Mouse (Mus musculus): ENCODE results near the gene Hspa1b. TPM values are rescaled to one million over a fixed set of nuclear protein-coding genes. Genes with fewer than 3 reads are reported as not detected.
"Not testable (repeated sequence)": the region's sequence is repeated elsewhere in the genome, so short reads cannot be mapped to it uniquely, and the experiment has no call there.

Hspa1b gene
- 0.16 and 0.35 TPM in 2 replicates for polyA plus RNA-seq (2014; fragmentation: Nextera tagmentation; extraction: Ambion mirVana)

DNA sequence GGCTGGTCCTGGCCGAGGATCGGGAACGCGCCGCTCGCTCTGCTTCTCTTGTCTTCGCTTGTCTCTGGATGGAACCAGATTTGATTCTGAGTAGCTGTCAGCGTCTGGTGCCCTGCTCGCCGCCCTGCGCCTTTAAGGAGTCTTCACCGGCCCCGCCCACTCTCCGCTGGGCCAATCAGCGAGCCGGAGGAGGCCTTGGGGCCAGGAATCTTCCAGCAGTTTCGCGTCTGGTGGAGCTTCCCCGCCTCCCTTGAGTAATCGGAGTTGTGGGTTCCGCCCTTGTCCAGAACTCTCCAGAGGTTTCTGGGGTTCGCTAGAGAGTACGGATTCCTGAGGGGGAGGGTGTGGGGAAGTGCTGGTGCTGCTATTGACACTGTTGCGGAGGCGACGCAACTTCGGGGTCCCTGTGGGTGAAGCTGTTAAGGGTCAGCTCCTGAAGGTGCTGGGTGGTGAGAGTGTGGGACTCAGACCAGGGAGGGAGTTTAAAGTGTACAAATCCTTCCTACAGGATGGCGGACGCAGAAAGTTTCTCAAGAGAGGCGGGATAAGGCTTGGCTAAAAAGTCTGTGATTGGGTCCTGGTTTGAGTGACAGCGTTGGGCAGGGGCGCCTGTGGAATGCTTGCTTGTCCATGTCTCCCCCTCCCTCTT is at the start of gene Hspa1b:
Hspa1b (minus strand) TSS at position 109 of the 649 bp plus-strand sequence.
- H3K36me3 ChIP-seq (ENCODE audit: insufficient read depth); H3K4me1 ChIP-seq (ENCODE audit: insufficient read depth); H3K9me3 ChIP-seq (ENCODE audit: low read depth, low read length); H3K27me3 ChIP-seq (ENCODE audit: insufficient read depth, low read length): not testable (repeated sequence)
- WGBS = under 1% methylated on average over 25 of the region's 32 CpGs
- Histone ChIP-seq H3K4me2 (peak within 1 kb of the TSS; percentile 79), H3K27ac (ENCODE audit: low read depth) (peak within 1 kb of the TSS; percentile 96), H3K9ac (peak within 1 kb of the TSS; percentile 63), H3K4me3 (ENCODE audit: low read depth, low read length) (peak within 1 kb of the TSS; percentile 41)
- DNase-seq (peak; percentile 94), ATAC-seq (ENCODE audit: insufficient read depth) (peak; percentile 94)

DNA sequence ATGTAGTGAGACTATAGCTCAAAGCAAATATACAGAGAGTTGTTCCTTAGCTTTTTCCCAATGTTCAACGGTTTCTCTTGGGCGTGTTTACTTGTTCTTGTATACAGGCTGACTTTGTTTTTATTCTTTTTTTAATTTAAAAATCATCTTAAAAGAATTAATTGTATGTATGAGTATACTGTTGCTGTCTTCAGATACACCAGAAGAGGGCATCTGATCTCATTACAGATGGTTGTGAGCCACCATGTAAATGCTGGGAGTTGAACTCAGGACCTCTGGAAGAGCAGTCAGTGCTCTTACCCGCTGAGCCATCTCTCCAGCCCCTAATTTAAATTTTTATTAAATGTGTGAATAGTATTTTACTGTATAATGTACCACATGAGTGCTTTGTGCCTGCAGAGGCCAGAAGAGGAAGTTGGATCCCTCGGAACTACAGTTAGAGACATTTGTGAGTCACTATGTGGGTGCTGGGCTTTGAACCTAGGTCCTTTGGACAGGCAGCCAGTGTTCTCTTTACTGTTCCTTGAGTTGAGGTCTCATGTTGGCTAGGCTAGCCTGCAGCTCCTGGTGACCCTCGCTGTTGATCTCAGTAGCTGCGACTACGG is 48.5 kb upstream of the Hspa1b start:
- ATAC-seq (ENCODE audit: insufficient read depth) = no peak
- WGBS = 94% methylated on average over 7 of the region's 7 CpGs

DNA sequence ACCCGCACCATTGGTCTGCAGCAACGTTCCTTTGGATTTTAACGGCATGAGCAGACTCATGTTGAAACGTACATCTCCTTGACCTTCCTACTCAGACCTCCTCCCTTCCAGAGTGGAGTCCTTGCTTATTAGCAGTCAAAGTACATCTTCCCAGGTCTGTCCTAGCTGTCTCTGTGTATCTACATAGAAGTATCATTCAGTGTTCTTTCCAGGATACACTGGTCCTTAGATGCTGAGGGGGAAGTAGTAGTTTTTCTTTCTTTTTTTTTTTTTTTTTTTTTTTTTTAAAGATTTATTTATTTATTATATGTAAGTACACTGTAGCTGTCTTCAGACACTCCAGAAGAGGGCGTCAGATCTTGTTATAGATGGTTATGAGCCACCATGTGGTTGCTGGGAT is 46.9 kb upstream of the Hspa1b start:
- not testable (repeated sequence) for DNase-seq; H3K4me3 ChIP-seq (ENCODE audit: low read depth, low read length); H3K27me3 ChIP-seq (ENCODE audit: insufficient read depth, low read length); ATAC-seq (ENCODE audit: insufficient read depth); H3K9ac ChIP-seq; H3K4me2 ChIP-seq; H3K27ac ChIP-seq (ENCODE audit: low read depth); H3K9me3 ChIP-seq (ENCODE audit: low read depth, low read length)
- Histone ChIP-seq H3K4me1 (ENCODE audit: insufficient read depth) (peaks cover 10% of the 10 kb centered on the region), H3K36me3 (ENCODE audit: insufficient read depth) (peaks cover 74% of the 10 kb centered on the region)
- WGBS = 92% methylated on average over 4 of the region's 5 CpGs

More for the DNA sequence above, 48.5 kb upstream of the Hspa1b start:
- H3K9ac ChIP-seq = no peak overlapping the region
- H3K27ac ChIP-seq (ENCODE audit: low read depth) = no peak overlapping the region
- no peak overlapping the region for H3K4me2 ChIP-seq
- H3K36me3 ChIP-seq (ENCODE audit: insufficient read depth) = peaks cover 90% of the 10 kb centered on the region
- H3K27me3 ChIP-seq (ENCODE audit: insufficient read depth, low read length) = no peaks in the 10 kb centered on the region
- H3K9me3 ChIP-seq (ENCODE audit: low read depth, low read length) = no peaks in the 10 kb centered on the region
- peaks cover 9% of the 10 kb centered on the region for H3K4me1 ChIP-seq (ENCODE audit: insufficient read depth)
- no peak overlapping the region for H3K4me3 ChIP-seq (ENCODE audit: low read depth, low read length)
- no peak for DNase-seq
- no peak for TF ChIP-seq CTCF (IDR thresholded peaks at IDR 0.05; ENCODE audit: low read depth)

DNA sequence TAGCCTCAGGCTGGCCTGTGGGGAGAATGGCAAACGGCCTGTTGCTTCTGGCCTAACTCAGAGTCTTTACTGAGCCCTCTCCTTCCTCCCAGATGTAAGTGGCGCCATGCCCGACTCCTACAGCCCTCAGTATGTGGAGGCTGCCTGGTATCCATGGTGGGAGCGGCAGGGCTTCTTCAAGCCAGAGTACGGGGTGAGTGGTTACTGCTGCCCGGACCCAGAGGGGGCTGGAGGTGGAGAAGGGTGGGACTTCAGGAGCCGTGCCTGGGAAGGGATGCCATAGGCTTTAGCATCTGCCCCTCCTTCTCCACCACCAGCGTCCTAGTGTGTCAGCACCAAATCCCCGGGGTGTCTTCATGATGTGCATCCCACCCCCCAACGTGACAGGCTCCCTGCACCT is 46.1 kb upstream of the Hspa1b start:
- no peak overlapping the region for H3K4me3 ChIP-seq (ENCODE audit: low read depth, low read length)
- WGBS = 87% methylated on average over 10 of the region's 10 CpGs
- TF ChIP-seq CTCF (IDR thresholded peaks at IDR 0.05; ENCODE audit: low read depth) = no peak
- peaks cover 67% of the 10 kb centered on the region for H3K36me3 ChIP-seq (ENCODE audit: insufficient read depth)
- ATAC-seq (ENCODE audit: insufficient read depth) (no peak), DNase-seq (no peak)
- H3K9ac ChIP-seq = no peak overlapping the region
- H3K9me3 ChIP-seq (ENCODE audit: low read depth, low read length) = no peaks in the 10 kb centered on the region
- H3K4me1 ChIP-seq (ENCODE audit: insufficient read depth) = peaks cover 10% of the 10 kb centered on the region
- no peaks in the 10 kb centered on the region for H3K27me3 ChIP-seq (ENCODE audit: insufficient read depth, low read length)
- no peak overlapping the region for H3K27ac ChIP-seq (ENCODE audit: low read depth)
- H3K4me2 ChIP-seq = no peak overlapping the region

DNA sequence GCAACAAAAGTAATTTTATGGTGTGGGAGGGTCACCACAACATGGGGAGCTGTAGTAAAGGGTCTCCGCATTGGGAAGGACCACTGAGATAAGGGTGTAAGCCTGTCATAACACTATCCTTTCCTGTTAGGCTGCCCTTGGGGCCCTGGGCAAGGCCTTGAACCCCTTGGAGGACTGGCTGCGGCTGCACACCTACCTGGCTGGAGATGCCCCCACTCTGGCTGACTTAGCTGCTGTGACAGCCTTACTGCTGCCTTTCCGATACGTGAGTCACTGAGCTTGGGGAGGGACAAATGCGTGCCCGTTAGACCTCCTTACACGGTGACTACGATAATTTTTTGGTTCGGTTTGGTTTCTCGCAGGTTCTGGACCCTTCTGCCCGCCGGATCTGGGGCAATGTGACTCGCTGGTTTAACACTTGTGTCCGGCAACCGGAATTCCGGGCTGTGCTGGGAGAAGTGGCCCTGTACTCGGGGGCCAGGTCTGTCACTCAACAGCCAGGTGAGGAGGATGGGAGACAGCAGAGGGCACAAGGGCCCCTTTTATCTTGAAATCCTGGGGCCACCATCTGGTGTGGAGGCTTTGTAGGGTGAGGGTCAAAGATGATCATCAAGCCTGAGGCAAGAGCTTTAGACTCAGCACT is 45.2 kb upstream of the Hspa1b start:
- H3K4me1 ChIP-seq (ENCODE audit: insufficient read depth) = peaks cover 16% of the 10 kb centered on the region
- H3K36me3 ChIP-seq (ENCODE audit: insufficient read depth) = peaks cover 58% of the 10 kb centered on the region
- TF ChIP-seq CTCF (IDR thresholded peaks at IDR 0.05; ENCODE audit: low read depth) = no peak
- H3K27me3 ChIP-seq (ENCODE audit: insufficient read depth, low read length) = no peaks in the 10 kb centered on the region
- H3K4me2 ChIP-seq = no peak overlapping the region; the same call in 1 of the 2 replicates
- 94% methylated on average over 17 of the region's 17 CpGs for WGBS
- DNase-seq = no peak
- H3K27ac ChIP-seq (ENCODE audit: low read depth) = no peak overlapping the region
- H3K9ac ChIP-seq = 0 out of 2 replicates have a peak overlapping the region, but pooled peaks have one; percentile 16
- ATAC-seq (ENCODE audit: insufficient read depth) = no peak
- no peak overlapping the region for H3K4me3 ChIP-seq (ENCODE audit: low read depth, low read length)
- no peaks in the 10 kb centered on the region for H3K9me3 ChIP-seq (ENCODE audit: low read depth, low read length)

DNA sequence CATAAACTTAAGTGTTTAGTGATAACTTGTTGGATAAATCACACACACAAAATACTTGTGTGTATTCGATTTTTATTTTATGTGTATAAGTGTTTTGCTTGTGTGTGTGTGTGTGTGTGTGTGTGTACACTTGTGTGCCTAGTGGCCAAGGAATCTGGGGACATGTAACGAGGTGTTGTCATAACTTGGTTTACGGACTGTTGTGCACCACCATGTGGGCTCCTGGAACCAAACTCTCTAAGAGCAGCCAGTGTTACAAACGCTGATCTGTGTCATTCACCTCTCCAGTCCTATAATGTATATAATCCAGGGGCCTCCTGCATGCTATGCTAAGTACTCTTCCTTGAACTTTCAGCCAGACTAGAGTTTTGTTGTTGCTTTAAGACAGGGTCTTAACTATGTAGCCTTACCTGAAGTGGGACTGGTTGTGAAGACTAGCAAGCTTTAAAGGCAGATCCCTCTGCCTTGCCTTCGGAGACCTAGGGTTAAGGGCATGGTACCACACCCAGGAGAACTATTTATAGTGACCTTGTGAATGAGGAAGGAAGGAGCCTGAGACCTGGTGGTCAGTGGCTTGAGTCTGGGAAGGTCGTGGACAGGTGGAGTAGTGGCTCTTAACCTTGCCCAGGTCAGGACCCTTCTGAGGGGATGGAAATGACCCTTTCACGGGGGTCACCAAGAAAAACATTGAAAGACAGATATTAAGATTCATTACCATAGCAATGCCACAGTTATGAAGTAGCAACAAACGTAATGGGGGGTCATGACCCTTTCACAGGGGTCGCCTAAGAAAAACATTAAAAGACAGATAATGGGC is 44.2 kb upstream of the Hspa1b start:
- TF ChIP-seq CTCF (IDR thresholded peaks at IDR 0.05; ENCODE audit: low read depth) = no peak
- Histone ChIP-seq H3K9me3 (ENCODE audit: low read depth, low read length) (no peaks in the 10 kb centered on the region), H3K4me3 (ENCODE audit: low read depth, low read length) (peak overlapping the region; percentile 92), H3K27ac (ENCODE audit: low read depth) (no peak overlapping the region), H3K36me3 (ENCODE audit: insufficient read depth) (peaks cover 58% of the 10 kb centered on the region), H3K27me3 (ENCODE audit: insufficient read depth, low read length) (no peaks in the 10 kb centered on the region), H3K9ac (peak overlapping the region; percentile 96), H3K4me2 (peak overlapping the region; percentile 96), H3K4me1 (ENCODE audit: insufficient read depth) (peaks cover 23% of the 10 kb centered on the region)
- 45% methylated on average over 9 of the region's 9 CpGs for WGBS
- DNase-seq (no peak), ATAC-seq (ENCODE audit: insufficient read depth) (no peak)
